Mouse (Mus musculus): ENCODE results near the gene Wwc2. TPM values are rescaled to one million over a fixed set of nuclear protein-coding genes. Genes with fewer than 3 reads are reported as not detected.

The Wwc2 gene
- polyA plus RNA-seq, 1 experiment from 2014 or later, result 17.1 TPM

GRCm38 (mm10) chr8:47781881-47782280 is 208.8 kb downstream of the Wwc2 start:
- DNase-seq (no peak), ATAC-seq (ENCODE audit: insufficient read depth) (no peak)
- H3K4me1 ChIP-seq (ENCODE audit: insufficient read depth), result no peaks in the 10 kb centered on the region
- no peaks in the 10 kb centered on the region for H3K36me3 ChIP-seq (ENCODE audit: insufficient read depth)
- TF ChIP-seq CTCF (IDR thresholded peaks at IDR 0.05; ENCODE audit: low read depth), result no peak
- H3K9me3 ChIP-seq (ENCODE audit: low read depth, low read length), result no peaks in the 10 kb centered on the region
- H3K9ac ChIP-seq, result no peak overlapping the region
- no peak overlapping the region for H3K4me3 ChIP-seq (ENCODE audit: low read depth, low read length)
- no peak overlapping the region for H3K4me2 ChIP-seq
- no peak overlapping the region for H3K27ac ChIP-seq (ENCODE audit: low read depth)
- WGBS, result 89% methylated on average over 4 of the region's 4 CpGs
- no peaks in the 10 kb centered on the region for H3K27me3 ChIP-seq (ENCODE audit: insufficient read depth, low read length)

GRCm38 (mm10) chr8:47779589-47779988 is 211.1 kb downstream of the Wwc2 start:
- WGBS, result 64% methylated on average over 6 of the region's 6 CpGs
- Histone ChIP-seq H3K4me1 (ENCODE audit: insufficient read depth) (no peaks in the 10 kb centered on the region), H3K9ac (no peak overlapping the region), H3K36me3 (ENCODE audit: insufficient read depth) (no peaks in the 10 kb centered on the region), H3K4me2 (no peak overlapping the region), H3K9me3 (ENCODE audit: low read depth, low read length) (no peaks in the 10 kb centered on the region), H3K27ac (ENCODE audit: low read depth) (no peak overlapping the region), H3K4me3 (ENCODE audit: low read depth, low read length) (no peak overlapping the region), H3K27me3 (ENCODE audit: insufficient read depth, low read length) (no peaks in the 10 kb centered on the region)
- no peak for TF ChIP-seq CTCF (IDR thresholded peaks at IDR 0.05; ENCODE audit: low read depth)
- no peak for ATAC-seq (ENCODE audit: insufficient read depth)
- DNase-seq, result no peak

- WGBS, result 88% methylated on average over 7 of the region's 7 CpGs
- H3K36me3 ChIP-seq (ENCODE audit: insufficient read depth), result no peaks in the 10 kb centered on the region
- no peak for ATAC-seq (ENCODE audit: insufficient read depth)
- H3K27me3 ChIP-seq (ENCODE audit: insufficient read depth, low read length), result no peaks in the 10 kb centered on the region
- H3K4me1 ChIP-seq (ENCODE audit: insufficient read depth), result no peaks in the 10 kb centered on the region
- TF ChIP-seq CTCF (IDR thresholded peaks at IDR 0.05; ENCODE audit: low read depth), result no peak
- no peak overlapping the region for H3K4me2 ChIP-seq
- no peak overlapping the region for H3K4me3 ChIP-seq (ENCODE audit: low read depth, low read length)
- no peak overlapping the region for H3K27ac ChIP-seq (ENCODE audit: low read depth)
- no peaks in the 10 kb centered on the region for H3K9me3 ChIP-seq (ENCODE audit: low read depth, low read length)
- H3K9ac ChIP-seq, result no peak overlapping the region
- DNase-seq, result no peak
These were observed 213.3 kb downstream of the Wwc2 start for GRCm38 (mm10) chr8:47777415-47777814.

Other genes with a start within 250 kb of the Wwc2 start
- not detected in 2 replicates for gene Cldn24, start 168.8 kb downstream of the Wwc2 start, polyA plus RNA-seq (2014; fragmentation: Nextera tagmentation; extraction: Ambion mirVana)
- gene Cldn22, start 166.4 kb downstream of the Wwc2 start, polyA plus RNA-seq (2014; fragmentation: Nextera tagmentation; extraction: Ambion mirVana), result not detected in 2 replicates
- 34.9 and 38.2 TPM in 2 replicates for gene Dctd, start 108.2 kb upstream of the Wwc2 start, polyA plus RNA-seq (2014; fragmentation: Nextera tagmentation; extraction: Ambion mirVana)

All from lung, embryonic 14.5 days (tissue).